In genomic region chr3:108830493-108830892, GRCm38 (mm10) we compare ENCODE assay signal across 10 mouse cellular contexts. TPM values are rescaled to one million over a fixed set of nuclear protein-coding genes. Genes with fewer than 3 reads are reported as not detected.
DNase-seq lines count a peak whose midpoint lies in the region; ATAC-seq and TF ChIP-seq lines count a peak whose summit lies in the region.
"Had no signal": no experiment of that assay in that cellular context is flagged by ENCODE, and none has a peak within 500 bp of the region (broad histone marks: within the 10 kb centered on the region; RNA-seq: fewer than 3 reads in every experiment).

No protein-coding gene starts in this region.

- H3K9me3 ChIP-seq in neural tube, embryonic 15.5 days (replicated peaks), result no peaks in the 10 kb centered on the region
- no peaks in the 10 kb centered on the region for H3K9me3 ChIP-seq in midbrain, embryonic 14.5 days (ENCODE audit: control insufficient read depth, low read length)
- H3K9me3 ChIP-seq: midbrain, embryonic 15.5 days had no signal

- intact Hi-C loops in heart, postnatal 10 days (cut with DNase I), result no loop called here

- peak; percentile 11 for DNase-seq in urinary bladder, postnatal 25 days (ENCODE audit: low spot score)
- DNase-seq in urinary bladder, postnatal 4 days (ENCODE audit: low spot score in 2 of 2), result no peak
- peak; percentile 37 for DNase-seq in heart, postnatal 10 days
- peak; percentile 51 for DNase-seq in lung, adult 2 months
- DNase-seq in midbrain, embryonic 14.5 days, result no peak
- no peak for DNase-seq in testis, postnatal 14 days (ENCODE audit: low spot score)

- WGBS in lung, adult 2 months, result 55% methylated on average over 11 of the region's 11 CpGs
- 90% methylated on average over 11 of the region's 11 CpGs for WGBS in neural tube, embryonic 15.5 days
- 88% methylated on average over 11 of the region's 11 CpGs for WGBS in midbrain, embryonic 14.5 days

- H3K27me3 ChIP-seq in neural tube, embryonic 15.5 days (replicated peaks), result no peaks in the 10 kb centered on the region
- no peaks in the 10 kb centered on the region for H3K27me3 ChIP-seq in midbrain, embryonic 14.5 days (ENCODE audit: control insufficient read depth, insufficient read depth, low read length)
- H3K27me3 ChIP-seq: midbrain, embryonic 15.5 days; Patski had no signal

- no peak overlapping the region for H3K27ac ChIP-seq in neural tube, embryonic 15.5 days (replicated peaks)
- no peak overlapping the region for H3K27ac ChIP-seq in midbrain, embryonic 14.5 days (replicated peaks; ENCODE audit: low read depth, low read length)
- H3K27ac ChIP-seq: midbrain, embryonic 15.5 days had no signal

- H3K9ac ChIP-seq in neural tube, embryonic 15.5 days (replicated peaks), result no peak overlapping the region
- H3K9ac ChIP-seq in midbrain, embryonic 14.5 days (replicated peaks; ENCODE audit: low read length), result no peak overlapping the region
- H3K9ac ChIP-seq: midbrain, embryonic 15.5 days had no signal

- no peak for TF ChIP-seq CTCF in lung, adult 2 months (IDR thresholded peaks at IDR 0.05; ENCODE audit: insufficient read depth, low read length)

- TF ChIP-seq POLR2A in lung, adult 2 months (IDR thresholded peaks at IDR 0.05; ENCODE audit: borderline replicate concordance, extremely low read depth, low read depth, low read length), result no peak

- ATAC-seq in neural tube, embryonic 15.5 days (ENCODE audit: low FRiP score), result no peak
- ATAC-seq in midbrain, embryonic 14.5 days (ENCODE audit: low FRiP score, low TSS enrichment), result no peak
- ATAC-seq in cerebellum, adult (ENCODE audit: insufficient number of reproducible peaks, low FRiP score, low TSS enrichment), result no peak
- ATAC-seq: midbrain, embryonic 15.5 days; Patski had no signal

- no peak overlapping the region for H3K4me3 ChIP-seq in lung, adult 2 months (replicated peaks; ENCODE audit: extremely low read depth, low read depth, low read length)
- H3K4me3 ChIP-seq in neural tube, embryonic 15.5 days (replicated peaks), result no peak overlapping the region
- H3K4me3 ChIP-seq in midbrain, embryonic 14.5 days (replicated peaks; ENCODE audit: low read depth, low read length), result no peak overlapping the region
- H3K4me3 ChIP-seq: midbrain, embryonic 15.5 days had no signal

- peaks cover 8% of the 10 kb centered on the region; the same call in 1 of the 2 replicates for H3K4me1 ChIP-seq in lung, adult 2 months (ENCODE audit: control insufficient read depth, insufficient read depth, low read length)
- no peaks in the 10 kb centered on the region for H3K4me1 ChIP-seq in neural tube, embryonic 15.5 days
- H3K4me1 ChIP-seq in midbrain, embryonic 14.5 days (ENCODE audit: control insufficient read depth, insufficient read depth, low read length), result no peaks in the 10 kb centered on the region
- H3K4me1 ChIP-seq: midbrain, embryonic 15.5 days had no signal

- H3K36me3 ChIP-seq in neural tube, embryonic 15.5 days, result peaks cover 3% of the 10 kb centered on the region; the same call in 1 of the 2 replicates
- H3K36me3 ChIP-seq in midbrain, embryonic 14.5 days (ENCODE audit: control insufficient read depth, insufficient read depth, low read length), result peaks cover 6% of the 10 kb centered on the region; the same call in 1 of the 2 replicates

- H3K4me2 ChIP-seq in neural tube, embryonic 15.5 days, result no peak overlapping the region
- no peak overlapping the region for H3K4me2 ChIP-seq in midbrain, embryonic 14.5 days (ENCODE audit: low read length)
- H3K4me2 ChIP-seq: midbrain, embryonic 15.5 days had no signal

RNA-seq across cellular contexts. Expression of gene Stxbp3, which starts 9.8 kb away (rescaled TPM):
- total RNA-seq in heart, postnatal 10 days (2021), result 10 to 100 TPM; 25.8 to 31.8 TPM
- 7.4 and 14.6 TPM in 2 replicates for polyA plus RNA-seq in lung, adult 2 months (2012; rRNA removed)
- 14.0 and 16.7 TPM in 2 replicates for polyA plus RNA-seq in neural tube, embryonic 15.5 days (2015; fragmentation: Nextera tagmentation; extraction: Ambion mirVana)
- 12.4 and 16.0 TPM in 2 replicates for polyA plus RNA-seq in midbrain, embryonic 14.5 days (2014; fragmentation: Nextera tagmentation; extraction: Ambion mirVana)

RNA-seq across cellular contexts. Expression of gene Fndc7, which starts 59.3 kb away (rescaled TPM):
- total RNA-seq in heart, postnatal 10 days (2021), result under 1 TPM in 1 of 2 experiments, not detected in 1; 0.07 TPM
- 1.3 and 1.7 TPM in 2 replicates for polyA plus RNA-seq in lung, adult 2 months (2012; rRNA removed)
- polyA plus RNA-seq in neural tube, embryonic 15.5 days (2015; fragmentation: Nextera tagmentation; extraction: Ambion mirVana), result 0.04 and 0.38 TPM in 2 replicates
- not detected in 2 replicates for polyA plus RNA-seq in midbrain, embryonic 14.5 days (2014; fragmentation: Nextera tagmentation; extraction: Ambion mirVana)

Comparison
In these comparisons a context has a peak if more than half of its experiments do, and no peak if none do; other contexts are left out.
1. DNase-seq: peak in urinary bladder, postnatal 25 days (single experiment), heart, postnatal 10 days (2 of 2) and lung, adult 2 months (single experiment); none in urinary bladder, postnatal 4 days (0 of 2), midbrain, embryonic 14.5 days (single experiment) and testis, postnatal 14 days (single experiment).